Mouse (Mus musculus): Measurements from ENCODE around the gene Cd33. TPM values are rescaled to one million over a fixed set of nuclear protein-coding genes. Genes with fewer than 3 reads are reported as not detected.

Cd33 gene
- polyA plus RNA-seq, 1 experiment from 2014 or later: 1.4 TPM

GRCm38 (mm10) chr7:43490182-43490584, 54.0 kb downstream of the Cd33 start:
- H3K4me3 ChIP-seq (ENCODE audit: low read depth, low read length): peak overlapping the region; percentile 89
- no peaks in the 10 kb centered on the region for H3K9me3 ChIP-seq (replicated peaks; ENCODE audit: control insufficient read depth, low read length, poor library complexity, severe bottlenecking)
- peaks cover 18% of the 10 kb centered on the region for H3K4me1 ChIP-seq (ENCODE audit: control insufficient read depth, insufficient read depth, low read length)
- H3K27ac ChIP-seq (ENCODE audit: low read length): peak overlapping the region; percentile 93
- no peaks in the 10 kb centered on the region for H3K27me3 ChIP-seq (ENCODE audit: control insufficient read depth, insufficient read depth, low read depth, low read length)
- H3K9ac ChIP-seq (ENCODE audit: low read depth, low read length): peak overlapping the region; percentile 98
- H3K36me3 ChIP-seq (ENCODE audit: control insufficient read depth, insufficient read depth, low read length): no peaks in the 10 kb centered on the region
- ATAC-seq: peak; percentile 86
- 2% methylated on average over 6 of the region's 13 CpGs for WGBS
- H3K4me2 ChIP-seq (ENCODE audit: low read length): peak overlapping the region; percentile 78

GRCm38 (mm10) chr7:43489631-43490125, 54.5 kb downstream of the Cd33 start, which contains the start of gene Iglon5:
TSS of gene Iglon5 (minus strand) at chr7:43490075.
- Histone ChIP-seq H3K4me3 (ENCODE audit: low read depth, low read length) (peak within 1 kb of the TSS; percentile 89), H3K27me3 (ENCODE audit: control insufficient read depth, insufficient read depth, low read depth, low read length) (no peaks in the 10 kb centered on the region), H3K9ac (ENCODE audit: low read depth, low read length) (peak within 1 kb of the TSS; percentile 98), H3K9me3 (replicated peaks; ENCODE audit: control insufficient read depth, low read length, poor library complexity, severe bottlenecking) (no peaks in the 10 kb centered on the region), H3K4me1 (ENCODE audit: control insufficient read depth, insufficient read depth, low read length) (peaks cover 18% of the 10 kb centered on the region), H3K36me3 (ENCODE audit: control insufficient read depth, insufficient read depth, low read length) (no peaks in the 10 kb centered on the region), H3K27ac (ENCODE audit: low read length) (peak within 1 kb of the TSS; percentile 93), H3K4me2 (ENCODE audit: low read length) (peak within 1 kb of the TSS; percentile 78)
- 1% methylated on average over 17 of the region's 41 CpGs for WGBS
- ATAC-seq: peak; percentile 74

GRCm38 (mm10) chr7:43488646-43489045, 55.6 kb downstream of the Cd33 start:
- Histone ChIP-seq H3K4me3 (ENCODE audit: low read depth, low read length) (peak overlapping the region; percentile 89), H3K36me3 (ENCODE audit: control insufficient read depth, insufficient read depth, low read length) (no peaks in the 10 kb centered on the region), H3K27me3 (ENCODE audit: control insufficient read depth, insufficient read depth, low read depth, low read length) (no peaks in the 10 kb centered on the region), H3K4me2 (ENCODE audit: low read length) (peak overlapping the region; percentile 78), H3K9me3 (replicated peaks; ENCODE audit: control insufficient read depth, low read length, poor library complexity, severe bottlenecking) (no peaks in the 10 kb centered on the region), H3K9ac (ENCODE audit: low read depth, low read length) (peak overlapping the region; percentile 98), H3K27ac (ENCODE audit: low read length) (peak overlapping the region; percentile 93; the same call in 1 of the 2 replicates), H3K4me1 (ENCODE audit: control insufficient read depth, insufficient read depth, low read length) (peaks cover 18% of the 10 kb centered on the region)
- 37% methylated on average over 5 of the region's 5 CpGs for WGBS
- ATAC-seq: peak; percentile 4; the same call in 1 of the 2 replicates

- H3K9me3 ChIP-seq (replicated peaks; ENCODE audit: control insufficient read depth, low read length, poor library complexity, severe bottlenecking): no peaks in the 10 kb centered on the region
- H3K4me3 ChIP-seq (ENCODE audit: low read depth, low read length): no peak overlapping the region
- H3K9ac ChIP-seq (ENCODE audit: low read depth, low read length): no peak overlapping the region
- WGBS: 26% methylated on average over 10 of the region's 10 CpGs
- H3K36me3 ChIP-seq (ENCODE audit: control insufficient read depth, insufficient read depth, low read length): no peaks in the 10 kb centered on the region
- H3K27ac ChIP-seq (ENCODE audit: low read length): no peak overlapping the region
- peaks cover 8% of the 10 kb centered on the region for H3K4me1 ChIP-seq (ENCODE audit: control insufficient read depth, insufficient read depth, low read length)
- no peak overlapping the region for H3K4me2 ChIP-seq (ENCODE audit: low read length)
- H3K27me3 ChIP-seq (ENCODE audit: control insufficient read depth, insufficient read depth, low read depth, low read length): no peaks in the 10 kb centered on the region; the same call in 1 of the 2 replicates
- no peak for ATAC-seq
Observed at GRCm38 (mm10) chr7:43483236-43483635, 61.0 kb downstream of the Cd33 start.

GRCm38 (mm10) chr7:43482090-43482716, 62.0 kb downstream of the Cd33 start:
- no peak overlapping the region for H3K27ac ChIP-seq (ENCODE audit: low read length)
- peak; percentile 33 for ATAC-seq
- H3K27me3 ChIP-seq (ENCODE audit: control insufficient read depth, insufficient read depth, low read depth, low read length): peaks cover 8% of the 10 kb centered on the region
- no peaks in the 10 kb centered on the region for H3K9me3 ChIP-seq (replicated peaks; ENCODE audit: control insufficient read depth, low read length, poor library complexity, severe bottlenecking)
- H3K4me2 ChIP-seq (ENCODE audit: low read length): no peak overlapping the region
- no peaks in the 10 kb centered on the region for H3K36me3 ChIP-seq (ENCODE audit: control insufficient read depth, insufficient read depth, low read length)
- peaks cover 4% of the 10 kb centered on the region for H3K4me1 ChIP-seq (ENCODE audit: control insufficient read depth, insufficient read depth, low read length)
- WGBS: 57% methylated on average over 8 of the region's 8 CpGs
- no peak overlapping the region for H3K4me3 ChIP-seq (ENCODE audit: low read depth, low read length)
- H3K9ac ChIP-seq (ENCODE audit: low read depth, low read length): no peak overlapping the region

GRCm38 (mm10) chr7:43481191-43481590, 63.0 kb downstream of the Cd33 start:
- H3K4me2 ChIP-seq (ENCODE audit: low read length): no peak overlapping the region
- H3K27me3 ChIP-seq (ENCODE audit: control insufficient read depth, insufficient read depth, low read depth, low read length): peaks cover 8% of the 10 kb centered on the region
- 63% methylated on average over 3 of the region's 3 CpGs for WGBS
- peaks cover 4% of the 10 kb centered on the region; the same call in 1 of the 2 replicates for H3K4me1 ChIP-seq (ENCODE audit: control insufficient read depth, insufficient read depth, low read length)
- ATAC-seq: no peak
- no peak overlapping the region for H3K27ac ChIP-seq (ENCODE audit: low read length)
- no peak overlapping the region for H3K4me3 ChIP-seq (ENCODE audit: low read depth, low read length)
- H3K9ac ChIP-seq (ENCODE audit: low read depth, low read length): no peak overlapping the region
- H3K36me3 ChIP-seq (ENCODE audit: control insufficient read depth, insufficient read depth, low read length): peaks cover 4% of the 10 kb centered on the region; the same call in 1 of the 2 replicates
- H3K9me3 ChIP-seq (replicated peaks; ENCODE audit: control insufficient read depth, low read length, poor library complexity, severe bottlenecking): no peaks in the 10 kb centered on the region

- ATAC-seq: no peak
- H3K36me3 ChIP-seq (ENCODE audit: control insufficient read depth, insufficient read depth, low read length): peaks cover 10% of the 10 kb centered on the region; the same call in 1 of the 2 replicates
- no peaks in the 10 kb centered on the region for H3K9me3 ChIP-seq (replicated peaks; ENCODE audit: control insufficient read depth, low read length, poor library complexity, severe bottlenecking)
- H3K4me2 ChIP-seq (ENCODE audit: low read length): no peak overlapping the region
- WGBS: 14% methylated on average over 13 of the region's 13 CpGs
- no peak overlapping the region for H3K9ac ChIP-seq (ENCODE audit: low read depth, low read length)
- H3K27ac ChIP-seq (ENCODE audit: low read length): no peak overlapping the region
- no peaks in the 10 kb centered on the region for H3K4me1 ChIP-seq (ENCODE audit: control insufficient read depth, insufficient read depth, low read length)
- H3K27me3 ChIP-seq (ENCODE audit: control insufficient read depth, insufficient read depth, low read depth, low read length): peaks cover 8% of the 10 kb centered on the region
- no peak overlapping the region for H3K4me3 ChIP-seq (ENCODE audit: low read depth, low read length)
Observed at GRCm38 (mm10) chr7:43476376-43476775, 67.9 kb downstream of the Cd33 start.

GRCm38 (mm10) chr7:43475706-43476105, 68.5 kb downstream of the Cd33 start:
- ATAC-seq: peak; percentile 12; the same call in 1 of the 2 replicates
- no peaks in the 10 kb centered on the region for H3K9me3 ChIP-seq (replicated peaks; ENCODE audit: control insufficient read depth, low read length, poor library complexity, severe bottlenecking)
- H3K4me3 ChIP-seq (ENCODE audit: low read depth, low read length): no peak overlapping the region
- H3K9ac ChIP-seq (ENCODE audit: low read depth, low read length): no peak overlapping the region
- 26% methylated on average over 23 of the region's 23 CpGs for WGBS
- no peak overlapping the region for H3K4me2 ChIP-seq (ENCODE audit: low read length)
- no peaks in the 10 kb centered on the region for H3K4me1 ChIP-seq (ENCODE audit: control insufficient read depth, insufficient read depth, low read length)
- H3K27me3 ChIP-seq (ENCODE audit: control insufficient read depth, insufficient read depth, low read depth, low read length): peaks cover 8% of the 10 kb centered on the region
- peaks cover 10% of the 10 kb centered on the region; the same call in 1 of the 2 replicates for H3K36me3 ChIP-seq (ENCODE audit: control insufficient read depth, insufficient read depth, low read length)
- H3K27ac ChIP-seq (ENCODE audit: low read length): no peak overlapping the region
